Mouse (Mus musculus): ENCODE data around the gene Casz1. TPM values are rescaled to one million over a fixed set of nuclear protein-coding genes. Genes with fewer than 3 reads are reported as not detected.

Gene Casz1
- polyA plus RNA-seq (2014; fragmentation: Nextera tagmentation; extraction: Ambion mirVana): 7.8 and 7.9 TPM in 2 replicates

- under 1% methylated on average over 42 of the region's 68 CpGs for WGBS
- peak within 1 kb of the TSS; percentile 62 for H3K4me3 ChIP-seq (ENCODE audit: low read depth, low read length)
- H3K4me1 ChIP-seq (ENCODE audit: control insufficient read depth, insufficient read depth, low read length): peaks cover 11% of the 10 kb centered on the region
- peak; percentile 96 for DNase-seq (ENCODE audit: low spot score)
- peak within 1 kb of the TSS; percentile 100 for H3K4me2 ChIP-seq (ENCODE audit: low read depth, low read length)
- H3K27ac ChIP-seq (replicated peaks; ENCODE audit: low read depth, low read length): peak within 1 kb of the TSS; percentile 21; the same call in 1 of the 2 replicates
- peak within 1 kb of the TSS; percentile 62 for H3K9ac ChIP-seq (ENCODE audit: low read depth, low read length)
- no peaks in the 10 kb centered on the region for H3K36me3 ChIP-seq (ENCODE audit: control insufficient read depth, insufficient read depth, low read length)
- peak; percentile 91 for ATAC-seq (ENCODE audit: low read depth)
- peaks cover 72% of the 10 kb centered on the region for H3K27me3 ChIP-seq (replicated peaks; ENCODE audit: control insufficient read depth, insufficient read depth, low read length)
- H3K9me3 ChIP-seq (ENCODE audit: control insufficient read depth, low read length): no peaks in the 10 kb centered on the region
Measured at GRCm38 (mm10) chr4:148804137-148804779, at the start of gene Casz1. Gene Casz1, plus strand, starts transcription at chr4:148804429.

DNA sequence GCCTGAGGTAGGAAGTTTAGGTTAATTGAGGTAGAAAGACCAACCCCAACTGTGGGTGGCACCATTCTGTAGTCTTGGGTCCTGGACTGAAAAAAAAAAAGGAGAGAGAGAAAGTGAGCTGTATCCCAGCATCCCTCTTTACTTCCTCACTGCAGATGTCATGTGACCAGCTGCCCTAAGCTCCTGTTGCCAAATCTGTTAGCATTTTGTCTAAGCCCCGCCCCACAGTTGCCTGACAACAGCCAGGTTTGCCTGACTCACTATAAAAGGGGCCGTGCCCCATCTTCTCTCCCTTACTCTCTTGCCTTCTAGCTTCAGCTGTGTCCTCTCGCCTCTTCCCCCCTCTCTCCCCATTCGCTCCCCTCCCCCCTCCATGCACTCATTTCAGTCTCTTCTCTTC is 45.4 kb upstream of the Casz1 start:
- Histone ChIP-seq H3K4me3 (ENCODE audit: low read depth, low read length) (no peak overlapping the region), H3K27me3 (replicated peaks; ENCODE audit: control insufficient read depth, insufficient read depth, low read length) (no peaks in the 10 kb centered on the region), H3K9ac (ENCODE audit: low read depth, low read length) (no peak overlapping the region), H3K27ac (replicated peaks; ENCODE audit: low read depth, low read length) (no peak overlapping the region), H3K9me3 (ENCODE audit: control insufficient read depth, low read length) (no peaks in the 10 kb centered on the region), H3K4me1 (ENCODE audit: control insufficient read depth, insufficient read depth, low read length) (no peaks in the 10 kb centered on the region), H3K36me3 (ENCODE audit: control insufficient read depth, insufficient read depth, low read length) (no peaks in the 10 kb centered on the region), H3K4me2 (ENCODE audit: low read depth, low read length) (no peak overlapping the region)
- no peak for DNase-seq (ENCODE audit: low spot score)
- 32% methylated on average over 4 of the region's 4 CpGs for whole genome bisulfite sequencing
- ATAC-seq (ENCODE audit: low read depth): no peak

- Histone ChIP-seq H3K27ac (replicated peaks; ENCODE audit: low read depth, low read length) (no peak overlapping the region), H3K4me3 (ENCODE audit: low read depth, low read length) (no peak overlapping the region), H3K27me3 (replicated peaks; ENCODE audit: control insufficient read depth, insufficient read depth, low read length) (no peaks in the 10 kb centered on the region), H3K4me2 (ENCODE audit: low read depth, low read length) (no peak overlapping the region), H3K4me1 (ENCODE audit: control insufficient read depth, insufficient read depth, low read length) (no peaks in the 10 kb centered on the region), H3K9ac (ENCODE audit: low read depth, low read length) (no peak overlapping the region), H3K9me3 (ENCODE audit: control insufficient read depth, low read length) (no peaks in the 10 kb centered on the region), H3K36me3 (ENCODE audit: control insufficient read depth, insufficient read depth, low read length) (no peaks in the 10 kb centered on the region)
- no peak for DNase-seq (ENCODE audit: low spot score)
- WGBS: 84% methylated on average over 7 of the region's 7 CpGs
- ATAC-seq (ENCODE audit: low read depth): no peak
Measured at GRCm38 (mm10) chr4:148760152-148760551, 44.1 kb upstream of the Casz1 start.

GRCm38 (mm10) chr4:148766021-148766775 is 38.0 kb upstream of the Casz1 start:
- no peaks in the 10 kb centered on the region for H3K9me3 ChIP-seq (ENCODE audit: control insufficient read depth, low read length)

DNA sequence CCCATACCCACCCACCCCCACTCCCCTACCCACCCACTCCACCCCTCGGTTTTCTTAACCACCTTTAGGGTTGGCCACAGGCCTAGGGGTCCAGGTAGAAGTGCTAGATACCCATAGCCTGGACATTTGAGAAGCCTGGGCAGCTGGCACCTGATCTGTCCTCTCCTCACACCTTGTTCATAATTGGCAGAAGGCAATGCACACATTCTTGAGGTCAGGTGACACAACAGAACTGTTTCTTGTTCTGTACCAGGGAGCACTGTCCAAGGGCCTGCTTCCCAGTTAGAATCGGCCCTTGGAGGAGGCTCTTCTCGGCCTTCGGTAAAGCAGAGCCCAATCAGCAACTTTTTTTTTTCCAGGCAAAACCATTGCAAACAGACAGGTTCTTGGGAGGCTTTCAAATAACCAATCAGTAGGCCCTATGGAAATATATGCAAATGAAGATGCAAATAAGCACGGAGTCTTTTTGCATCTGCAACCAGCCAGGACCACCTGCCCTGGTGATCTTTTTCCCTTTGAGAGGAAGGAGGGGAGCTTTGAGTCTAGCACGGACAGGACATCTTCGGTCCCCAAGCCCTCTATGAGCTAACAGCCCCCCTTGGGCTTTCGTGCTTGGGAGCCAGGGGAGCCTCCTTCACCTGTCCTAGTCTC is 36.4 kb upstream of the Casz1 start:
- H3K36me3 ChIP-seq (ENCODE audit: control insufficient read depth, insufficient read depth, low read length): no peaks in the 10 kb centered on the region
- WGBS: 33% methylated on average over 8 of the region's 8 CpGs
- ATAC-seq (ENCODE audit: low read depth) (no peak), DNase-seq (ENCODE audit: low spot score) (no peak)
- H3K4me2 ChIP-seq (ENCODE audit: low read depth, low read length): no peak overlapping the region
- H3K27ac ChIP-seq (replicated peaks; ENCODE audit: low read depth, low read length): no peak overlapping the region
- H3K9ac ChIP-seq (ENCODE audit: low read depth, low read length): no peak overlapping the region
- peaks cover 11% of the 10 kb centered on the region; the same call in 1 of the 2 replicates for H3K4me1 ChIP-seq (ENCODE audit: control insufficient read depth, insufficient read depth, low read length)
- no peak overlapping the region for H3K4me3 ChIP-seq (ENCODE audit: low read depth, low read length)
- peaks cover 26% of the 10 kb centered on the region for H3K27me3 ChIP-seq (replicated peaks; ENCODE audit: control insufficient read depth, insufficient read depth, low read length)
- no peaks in the 10 kb centered on the region for H3K9me3 ChIP-seq (ENCODE audit: control insufficient read depth, low read length)

More at GRCm38 (mm10) chr4:148766021-148766775, 38.0 kb upstream of the Casz1 start:
- ATAC-seq (ENCODE audit: low read depth) (no peak), DNase-seq (ENCODE audit: low spot score) (peak; percentile 20)
- 66% methylated on average over 21 of the region's 21 CpGs for WGBS
- Histone ChIP-seq H3K9ac (ENCODE audit: low read depth, low read length) (no peak overlapping the region), H3K36me3 (ENCODE audit: control insufficient read depth, insufficient read depth, low read length) (no peaks in the 10 kb centered on the region), H3K4me2 (ENCODE audit: low read depth, low read length) (no peak overlapping the region), H3K27me3 (replicated peaks; ENCODE audit: control insufficient read depth, insufficient read depth, low read length) (peaks cover 11% of the 10 kb centered on the region), H3K4me3 (ENCODE audit: low read depth, low read length) (no peak overlapping the region), H3K4me1 (ENCODE audit: control insufficient read depth, insufficient read depth, low read length) (peaks cover 8% of the 10 kb centered on the region; the same call in 1 of the 2 replicates), H3K27ac (replicated peaks; ENCODE audit: low read depth, low read length) (no peak overlapping the region)

- Histone ChIP-seq H3K4me2 (ENCODE audit: low read depth, low read length) (no peak overlapping the region), H3K9me3 (ENCODE audit: control insufficient read depth, low read length) (no peaks in the 10 kb centered on the region), H3K36me3 (ENCODE audit: control insufficient read depth, insufficient read depth, low read length) (no peaks in the 10 kb centered on the region), H3K4me1 (ENCODE audit: control insufficient read depth, insufficient read depth, low read length) (peaks cover 11% of the 10 kb centered on the region; the same call in 1 of the 2 replicates), H3K9ac (ENCODE audit: low read depth, low read length) (no peak overlapping the region), H3K27me3 (replicated peaks; ENCODE audit: control insufficient read depth, insufficient read depth, low read length) (peaks cover 33% of the 10 kb centered on the region), H3K27ac (replicated peaks; ENCODE audit: low read depth, low read length) (no peak overlapping the region), H3K4me3 (ENCODE audit: low read depth, low read length) (no peak overlapping the region)
- no peak for ATAC-seq (ENCODE audit: low read depth)
- WGBS: 51% methylated on average over 10 of the region's 10 CpGs
- peak; percentile 43 for DNase-seq (ENCODE audit: low spot score)
Measured at GRCm38 (mm10) chr4:148768649-148769048, 35.6 kb upstream of the Casz1 start.

GRCm38 (mm10) chr4:148770582-148771408 is 33.4 kb upstream of the Casz1 start:
- H3K36me3 ChIP-seq (ENCODE audit: control insufficient read depth, insufficient read depth, low read length): no peaks in the 10 kb centered on the region
- H3K4me2 ChIP-seq (ENCODE audit: low read depth, low read length): peak overlapping the region; percentile 32
- ATAC-seq (ENCODE audit: low read depth) (peak; percentile 83), DNase-seq (ENCODE audit: low spot score) (peak; percentile 72)
- H3K4me1 ChIP-seq (ENCODE audit: control insufficient read depth, insufficient read depth, low read length): peaks cover 14% of the 10 kb centered on the region
- H3K27me3 ChIP-seq (replicated peaks; ENCODE audit: control insufficient read depth, insufficient read depth, low read length): peaks cover 33% of the 10 kb centered on the region
- no peaks in the 10 kb centered on the region for H3K9me3 ChIP-seq (ENCODE audit: control insufficient read depth, low read length)
- WGBS: 3% methylated on average over 19 of the region's 21 CpGs
- H3K4me3 ChIP-seq (ENCODE audit: low read depth, low read length): peak overlapping the region; percentile 8; the same call in 1 of the 2 replicates
- H3K27ac ChIP-seq (replicated peaks; ENCODE audit: low read depth, low read length): no peak overlapping the region
- H3K9ac ChIP-seq (ENCODE audit: low read depth, low read length): no peak overlapping the region

GRCm38 (mm10) chr4:148771409-148771929 is 32.8 kb upstream of the Casz1 start:
- ATAC-seq (ENCODE audit: low read depth) (no peak), DNase-seq (ENCODE audit: low spot score) (no peak)
- peak overlapping the region; percentile 8; the same call in 1 of the 2 replicates for H3K4me3 ChIP-seq (ENCODE audit: low read depth, low read length)
- no peak overlapping the region for H3K9ac ChIP-seq (ENCODE audit: low read depth, low read length)
- peak overlapping the region; percentile 32 for H3K4me2 ChIP-seq (ENCODE audit: low read depth, low read length)
- H3K9me3 ChIP-seq (ENCODE audit: control insufficient read depth, low read length): no peaks in the 10 kb centered on the region
- H3K27ac ChIP-seq (replicated peaks; ENCODE audit: low read depth, low read length): no peak overlapping the region
- WGBS: 5% methylated on average over 14 of the region's 14 CpGs
- H3K4me1 ChIP-seq (ENCODE audit: control insufficient read depth, insufficient read depth, low read length): peaks cover 14% of the 10 kb centered on the region
- H3K36me3 ChIP-seq (ENCODE audit: control insufficient read depth, insufficient read depth, low read length): no peaks in the 10 kb centered on the region
- H3K27me3 ChIP-seq (replicated peaks; ENCODE audit: control insufficient read depth, insufficient read depth, low read length): peaks cover 33% of the 10 kb centered on the region

Data from embryonic facial prominence, embryonic 14.5 days (tissue).